Mouse (Mus musculus): Measurements from ENCODE around the gene Ube2c. TPM values are rescaled to one million over a fixed set of nuclear protein-coding genes. Genes with fewer than 3 reads are reported as not detected.

Ube2c gene
- polyA plus RNA-seq (2014; fragmentation: Illumina TruSeq; extraction: RNeasy Lipid Tissue Mini Kit (QIAGEN cat#74804); ENCODE audit: insufficient read depth, low read depth, low replicate concordance) = 3.6 TPM

GRCm38 (mm10) chr2:164769258-164770037 lies at the start of gene Ube2c:
Ube2c (plus strand) TSS chr2:164769898.

GRCm38 (mm10) chr2:164745843-164746479 lies 23.7 kb upstream of the Ube2c start, which contains the start of the genes Wfdc3 and Dnttip1:
Wfdc3 (minus strand) TSS chr2:164745931.
Dnttip1 (plus strand) TSS chr2:164745983.

GRCm38 (mm10) chr2:164779481-164780086 lies 9.9 kb downstream of the Ube2c start, which contains the start of gene Tnnc2:
Tnnc2 (minus strand) TSS chr2:164779967.

GRCm38 (mm10) chr2:164785481-164786387 lies 16.0 kb downstream of the Ube2c start, which contains the start of gene Snx21:
Snx21 (plus strand) TSS chr2:164785823.

GRCm38 (mm10) chr2:164804533-164805331 lies 35.0 kb downstream of the Ube2c start, which contains the start of the genes Acot8 and Zswim3:
Acot8 (minus strand) TSS chr2:164804882.
Zswim3 (plus strand) TSS chr2:164805098.

GRCm38 (mm10) chr2:164822636-164823165 lies 53.0 kb downstream of the Ube2c start, which contains the start of gene Zswim1:
Zswim1 (plus strand) TSS chr2:164822686.

Other genes starting within 250 kb of the Ube2c start
- gene Wfdc2, start 207.5 kb upstream of the Ube2c start, polyA plus RNA-seq (2014; fragmentation: Illumina TruSeq; extraction: RNeasy Lipid Tissue Mini Kit (QIAGEN cat#74804); ENCODE audit: insufficient read depth, low read depth, low replicate concordance) = 2,326 TPM
- gene Spint3, start 196.4 kb upstream of the Ube2c start, polyA plus RNA-seq (2014; fragmentation: Illumina TruSeq; extraction: RNeasy Lipid Tissue Mini Kit (QIAGEN cat#74804); ENCODE audit: insufficient read depth, low read depth, low replicate concordance) = not detected
- 4.4 TPM for gene Wfdc6a, start 184.5 kb upstream of the Ube2c start, polyA plus RNA-seq (2014; fragmentation: Illumina TruSeq; extraction: RNeasy Lipid Tissue Mini Kit (QIAGEN cat#74804); ENCODE audit: insufficient read depth, low read depth, low replicate concordance)
- gene Eppin, start 176.3 kb upstream of the Ube2c start, polyA plus RNA-seq (2014; fragmentation: Illumina TruSeq; extraction: RNeasy Lipid Tissue Mini Kit (QIAGEN cat#74804); ENCODE audit: insufficient read depth, low read depth, low replicate concordance) = not detected
- gene Wfdc6b, start 156.4 kb upstream of the Ube2c start, polyA plus RNA-seq (2014; fragmentation: Illumina TruSeq; extraction: RNeasy Lipid Tissue Mini Kit (QIAGEN cat#74804); ENCODE audit: insufficient read depth, low read depth, low replicate concordance) = 3.0 TPM
- gene Wfdc8, start 156.3 kb upstream of the Ube2c start, polyA plus RNA-seq (2014; fragmentation: Illumina TruSeq; extraction: RNeasy Lipid Tissue Mini Kit (QIAGEN cat#74804); ENCODE audit: insufficient read depth, low read depth, low replicate concordance) = 1.2 TPM
- 0.95 TPM for gene Wfdc16, start 131.1 kb upstream of the Ube2c start, polyA plus RNA-seq (2014; fragmentation: Illumina TruSeq; extraction: RNeasy Lipid Tissue Mini Kit (QIAGEN cat#74804); ENCODE audit: insufficient read depth, low read depth, low replicate concordance)
- 3.9 TPM for gene Wfdc10, start 113.9 kb upstream of the Ube2c start, polyA plus RNA-seq (2014; fragmentation: Illumina TruSeq; extraction: RNeasy Lipid Tissue Mini Kit (QIAGEN cat#74804); ENCODE audit: insufficient read depth, low read depth, low replicate concordance)
- gene Wfdc9, start 113.3 kb upstream of the Ube2c start, polyA plus RNA-seq (2014; fragmentation: Illumina TruSeq; extraction: RNeasy Lipid Tissue Mini Kit (QIAGEN cat#74804); ENCODE audit: insufficient read depth, low read depth, low replicate concordance) = not detected
- gene Wfdc11, start 95.8 kb upstream of the Ube2c start, polyA plus RNA-seq (2014; fragmentation: Illumina TruSeq; extraction: RNeasy Lipid Tissue Mini Kit (QIAGEN cat#74804); ENCODE audit: insufficient read depth, low read depth, low replicate concordance) = not detected
- gene Wfdc13, start 84.8 kb upstream of the Ube2c start, polyA plus RNA-seq (2014; fragmentation: Illumina TruSeq; extraction: RNeasy Lipid Tissue Mini Kit (QIAGEN cat#74804); ENCODE audit: insufficient read depth, low read depth, low replicate concordance) = 1.2 TPM
- not detected for gene Spint4, start 71.4 kb upstream of the Ube2c start, polyA plus RNA-seq (2014; fragmentation: Illumina TruSeq; extraction: RNeasy Lipid Tissue Mini Kit (QIAGEN cat#74804); ENCODE audit: insufficient read depth, low read depth, low replicate concordance)
- gene Spint5, start 54.6 kb upstream of the Ube2c start, polyA plus RNA-seq (2014; fragmentation: Illumina TruSeq; extraction: RNeasy Lipid Tissue Mini Kit (QIAGEN cat#74804); ENCODE audit: insufficient read depth, low read depth, low replicate concordance) = not detected
- gene Wfdc3, start 24.0 kb upstream of the Ube2c start, polyA plus RNA-seq (2014; fragmentation: Illumina TruSeq; extraction: RNeasy Lipid Tissue Mini Kit (QIAGEN cat#74804); ENCODE audit: insufficient read depth, low read depth, low replicate concordance) = 4.4 TPM
- 19.0 TPM for gene Dnttip1, start 23.9 kb upstream of the Ube2c start, polyA plus RNA-seq (2014; fragmentation: Illumina TruSeq; extraction: RNeasy Lipid Tissue Mini Kit (QIAGEN cat#74804); ENCODE audit: insufficient read depth, low read depth, low replicate concordance)
- not detected for gene Tnnc2, start 10.1 kb downstream of the Ube2c start, polyA plus RNA-seq (2014; fragmentation: Illumina TruSeq; extraction: RNeasy Lipid Tissue Mini Kit (QIAGEN cat#74804); ENCODE audit: insufficient read depth, low read depth, low replicate concordance)
- 23.7 TPM for gene Snx21, start 15.9 kb downstream of the Ube2c start, polyA plus RNA-seq (2014; fragmentation: Illumina TruSeq; extraction: RNeasy Lipid Tissue Mini Kit (QIAGEN cat#74804); ENCODE audit: insufficient read depth, low read depth, low replicate concordance)
- gene Acot8, start 35.0 kb downstream of the Ube2c start, polyA plus RNA-seq (2014; fragmentation: Illumina TruSeq; extraction: RNeasy Lipid Tissue Mini Kit (QIAGEN cat#74804); ENCODE audit: insufficient read depth, low read depth, low replicate concordance) = 15.4 TPM
- 2.5 TPM for gene Zswim3, start 35.2 kb downstream of the Ube2c start, polyA plus RNA-seq (2014; fragmentation: Illumina TruSeq; extraction: RNeasy Lipid Tissue Mini Kit (QIAGEN cat#74804); ENCODE audit: insufficient read depth, low read depth, low replicate concordance)
- gene Zswim1, start 52.8 kb downstream of the Ube2c start, polyA plus RNA-seq (2014; fragmentation: Illumina TruSeq; extraction: RNeasy Lipid Tissue Mini Kit (QIAGEN cat#74804); ENCODE audit: insufficient read depth, low read depth, low replicate concordance) = 5.2 TPM
- gene Spata25, start 58.6 kb downstream of the Ube2c start, polyA plus RNA-seq (2014; fragmentation: Illumina TruSeq; extraction: RNeasy Lipid Tissue Mini Kit (QIAGEN cat#74804); ENCODE audit: insufficient read depth, low read depth, low replicate concordance) = 0.45 TPM
- gene Ctsa, start 63.0 kb downstream of the Ube2c start, polyA plus RNA-seq (2014; fragmentation: Illumina TruSeq; extraction: RNeasy Lipid Tissue Mini Kit (QIAGEN cat#74804); ENCODE audit: insufficient read depth, low read depth, low replicate concordance) = 104 TPM
- gene Neurl2, start 63.6 kb downstream of the Ube2c start, polyA plus RNA-seq (2014; fragmentation: Illumina TruSeq; extraction: RNeasy Lipid Tissue Mini Kit (QIAGEN cat#74804); ENCODE audit: insufficient read depth, low read depth, low replicate concordance) = 4.4 TPM
- 368 TPM for gene Pltp, start 87.8 kb downstream of the Ube2c start, polyA plus RNA-seq (2014; fragmentation: Illumina TruSeq; extraction: RNeasy Lipid Tissue Mini Kit (QIAGEN cat#74804); ENCODE audit: insufficient read depth, low read depth, low replicate concordance)
- gene Pcif1, start 109.4 kb downstream of the Ube2c start, polyA plus RNA-seq (2014; fragmentation: Illumina TruSeq; extraction: RNeasy Lipid Tissue Mini Kit (QIAGEN cat#74804); ENCODE audit: insufficient read depth, low read depth, low replicate concordance) = 39.9 TPM
- 5.3 TPM for gene Zfp335, start 141.9 kb downstream of the Ube2c start, polyA plus RNA-seq (2014; fragmentation: Illumina TruSeq; extraction: RNeasy Lipid Tissue Mini Kit (QIAGEN cat#74804); ENCODE audit: insufficient read depth, low read depth, low replicate concordance)
- gene Mmp9, start 170.9 kb downstream of the Ube2c start, polyA plus RNA-seq (2014; fragmentation: Illumina TruSeq; extraction: RNeasy Lipid Tissue Mini Kit (QIAGEN cat#74804); ENCODE audit: insufficient read depth, low read depth, low replicate concordance) = 8.8 TPM
- 1.6 TPM for gene Slc12a5, start 190.9 kb downstream of the Ube2c start, polyA plus RNA-seq (2014; fragmentation: Illumina TruSeq; extraction: RNeasy Lipid Tissue Mini Kit (QIAGEN cat#74804); ENCODE audit: insufficient read depth, low read depth, low replicate concordance)

Measured in lung, adult 10 weeks (tissue).